In the genomic region with DNA sequence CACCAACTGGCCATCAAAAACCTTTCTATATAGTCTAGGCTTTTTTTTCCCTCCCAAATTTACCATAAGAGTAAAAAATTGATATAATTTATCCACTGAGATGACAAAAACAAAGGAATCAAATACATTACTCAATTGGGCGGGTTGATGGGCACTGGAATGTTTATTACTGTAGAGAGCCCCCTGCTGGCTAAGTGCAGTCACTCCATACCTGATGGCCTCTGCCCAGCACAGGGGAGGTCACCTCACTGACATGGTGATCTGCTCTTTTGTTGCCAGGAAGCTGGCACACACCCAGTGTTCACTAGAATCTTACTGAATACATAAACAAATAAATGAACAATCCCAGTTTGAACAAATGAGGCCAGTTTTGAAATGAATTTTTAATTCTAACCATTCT, we compare ENCODE assay signal across 9 mouse cellular contexts. TPM values are rescaled to one million over a fixed set of nuclear protein-coding genes. Genes with fewer than 3 reads are reported as not detected.
A peak's percentile ranks its signal among the peaks of the same experiment; 100 is the strongest.
DNase-seq lines count a peak whose midpoint lies in the region; ATAC-seq and TF ChIP-seq lines count a peak whose summit lies in the region.
"Had no signal": no experiment of that assay in that cellular context is flagged by ENCODE, and none has a peak within 500 bp of the region (broad histone marks: within the 10 kb centered on the region; RNA-seq: fewer than 3 reads in every experiment).

No protein-coding gene starts in this region.

- 0 out of 2 replicates have a peak, but pooled peaks have one; percentile 42 for ATAC-seq in heart, postnatal 0 days (ENCODE audit: insufficient read depth, low read depth)
- ATAC-seq in liver, embryonic 14.5 days (ENCODE audit: insufficient read depth), result no peak
- no peak for ATAC-seq in forebrain, embryonic 12.5 days (ENCODE audit: low FRiP score)

- 30% methylated on average over 1 of the region's 1 CpGs for WGBS in heart, embryonic 10.5 days
- WGBS in heart, postnatal 0 days, result 34% methylated on average over 1 of the region's 1 CpGs
- WGBS in liver, embryonic 14.5 days (ENCODE audit: insufficient replicate concordance), result 28% methylated on average over 1 of the region's 1 CpGs
- WGBS in forebrain, embryonic 12.5 days, result 17% methylated on average over 1 of the region's 1 CpGs

- no peak overlapping the region for H3K4me3 ChIP-seq in heart, embryonic 10.5 days
- no peak overlapping the region for H3K4me3 ChIP-seq in bone marrow macrophage, adult 2 months (ENCODE audit: insufficient read depth, low read length)
- H3K4me3 ChIP-seq in heart, postnatal 0 days (ENCODE audit: low read depth, low read length), result no peak overlapping the region
- H3K4me3 ChIP-seq in liver, embryonic 14.5 days (ENCODE audit: insufficient read depth in 1 of 2, low read depth in 2 of 2, low read length in 2 of 2), result no peak overlapping the region
- no peak overlapping the region for H3K4me3 ChIP-seq in forebrain, embryonic 12.5 days (replicated peaks)
- H3K4me3 ChIP-seq: embryonic facial prominence, embryonic 13.5 days had no signal

- H3K4me1 ChIP-seq in heart, embryonic 10.5 days, result peaks cover 6% of the 10 kb centered on the region
- no peaks in the 10 kb centered on the region for H3K4me1 ChIP-seq in bone marrow macrophage, adult 2 months (ENCODE audit: control insufficient read depth, insufficient read depth, low read length)
- no peaks in the 10 kb centered on the region for H3K4me1 ChIP-seq in heart, postnatal 0 days (ENCODE audit: control insufficient read depth, insufficient read depth)
- no peaks in the 10 kb centered on the region for H3K4me1 ChIP-seq in liver, embryonic 14.5 days (replicated peaks; ENCODE audit: control insufficient read depth in 2 of 2, insufficient read depth in 2 of 2, low read length in 1 of 2)
- H3K4me1 ChIP-seq in forebrain, embryonic 12.5 days, result no peaks in the 10 kb centered on the region; the same call in 1 of the 2 replicates

- no peak for TF ChIP-seq EP300 in heart, postnatal 0 days (IDR thresholded peaks at IDR 0.05; ENCODE audit: low read depth)
- TF ChIP-seq EP300 in liver, embryonic 14.5 days (IDR thresholded peaks at IDR 0.05; ENCODE audit: low read depth), result no peak

- H3K4me2 ChIP-seq in heart, postnatal 0 days (ENCODE audit: low read depth, low read length), result no peak overlapping the region
- no peak overlapping the region for H3K4me2 ChIP-seq in liver, embryonic 14.5 days (ENCODE audit: low read depth)
- no peak overlapping the region for H3K4me2 ChIP-seq in forebrain, embryonic 12.5 days
- H3K4me2 ChIP-seq: embryonic facial prominence, embryonic 13.5 days had no signal

- no peak overlapping the region for H3K27ac ChIP-seq in heart, embryonic 10.5 days
- no peak overlapping the region for H3K27ac ChIP-seq in bone marrow macrophage, adult 2 months (ENCODE audit: insufficient read depth, low read depth, low read length)
- no peak overlapping the region for H3K27ac ChIP-seq in heart, postnatal 0 days (ENCODE audit: low read depth)
- no peak overlapping the region for H3K27ac ChIP-seq in liver, embryonic 14.5 days
- H3K27ac ChIP-seq in forebrain, embryonic 12.5 days, result no peak overlapping the region
- H3K27ac ChIP-seq: embryonic facial prominence, embryonic 13.5 days had no signal

- no peak for TF ChIP-seq POLR2A in bone marrow macrophage, adult 2 months (IDR thresholded peaks at IDR 0.05; ENCODE audit: borderline replicate concordance, low read depth, low read length)

- no peak overlapping the region for H3K9ac ChIP-seq in heart, postnatal 0 days (replicated peaks; ENCODE audit: low read depth, low read length)
- H3K9ac ChIP-seq in liver, embryonic 14.5 days (replicated peaks), result no peak overlapping the region
- no peak overlapping the region for H3K9ac ChIP-seq in forebrain, embryonic 12.5 days
- H3K9ac ChIP-seq: embryonic facial prominence, embryonic 13.5 days had no signal

- DNase-seq in heart, adult 8-10 months (ENCODE audit: low spot score), result peak; percentile 40
- no peak for DNase-seq in heart, embryonic 10.5 days (ENCODE audit: low spot score)
- peak; percentile 40 to 58 for DNase-seq in CD8-positive naive resting alpha-beta T cell, adult 2 months (ENCODE audit: low read depth in 2 of 2, low spot score in 2 of 2)
- DNase-seq in heart, postnatal 0 days (ENCODE audit: low spot score), result peak; percentile 43
- peak in 2 of 3 experiments; percentile 10 to 17 for DNase-seq in liver, embryonic 14.5 days (ENCODE audit: low read depth in 3 of 3, low spot score in 3 of 3)
- DNase-seq in spleen, postnatal 4 days (ENCODE audit: low spot score in 2 of 2), result peak; percentile 42 to 74

- no peaks in the 10 kb centered on the region for H3K27me3 ChIP-seq in heart, embryonic 10.5 days (ENCODE audit: insufficient read depth, poor library complexity, severe bottlenecking)
- H3K27me3 ChIP-seq in heart, postnatal 0 days (ENCODE audit: control insufficient read depth, insufficient read depth, low read length), result no peaks in the 10 kb centered on the region
- H3K27me3 ChIP-seq in liver, embryonic 14.5 days (ENCODE audit: control insufficient read depth, insufficient read depth, low read length), result no peaks in the 10 kb centered on the region
- no peaks in the 10 kb centered on the region for H3K27me3 ChIP-seq in forebrain, embryonic 12.5 days
- H3K27me3 ChIP-seq: embryonic facial prominence, embryonic 13.5 days had no signal

- peak; percentile 75 for TF ChIP-seq CTCF in bone marrow macrophage, adult 2 months (IDR thresholded peaks at IDR 0.05; ENCODE audit: low read depth, low read length)
- TF ChIP-seq CTCF in heart, postnatal 0 days (IDR thresholded peaks at IDR 0.05; ENCODE audit: low read depth), result peak; percentile 57
- TF ChIP-seq CTCF in liver, embryonic 14.5 days (IDR thresholded peaks at IDR 0.05; ENCODE audit: low read depth), result peak; percentile 86

- 0 out of 2 replicates have a peak, but pooled peaks cover 2% of the 10 kb centered on the region for H3K36me3 ChIP-seq in heart, embryonic 10.5 days
- 0 out of 2 replicates have a peak, but pooled peaks cover 6% of the 10 kb centered on the region for H3K36me3 ChIP-seq in heart, postnatal 0 days (replicated peaks; ENCODE audit: control insufficient read depth, insufficient read depth, low read length)
- H3K36me3 ChIP-seq in liver, embryonic 14.5 days (replicated peaks; ENCODE audit: control insufficient read depth, insufficient read depth, low read depth), result no peaks in the 10 kb centered on the region
- no peaks in the 10 kb centered on the region for H3K36me3 ChIP-seq in forebrain, embryonic 12.5 days (replicated peaks)

- H3K9me3 ChIP-seq in heart, embryonic 10.5 days, result no peaks in the 10 kb centered on the region
- H3K9me3 ChIP-seq in heart, postnatal 0 days (replicated peaks; ENCODE audit: control insufficient read depth, low read length), result no peaks in the 10 kb centered on the region
- no peaks in the 10 kb centered on the region for H3K9me3 ChIP-seq in liver, embryonic 14.5 days (ENCODE audit: control insufficient read depth, low read length)
- no peaks in the 10 kb centered on the region for H3K9me3 ChIP-seq in forebrain, embryonic 12.5 days
- H3K9me3 ChIP-seq: embryonic facial prominence, embryonic 13.5 days had no signal

RNA-seq across cellular contexts. Expression of gene Gpr155, which starts 40.9 kb away (rescaled TPM):
- 10 to 100 TPM; 14.2 to 19.0 (median 14.4) TPM for total RNA-seq in heart, adult 8-10 months (2022)
- polyA plus RNA-seq in heart, embryonic 10.5 days (2016; fragmentation: Nextera tagmentation; extraction: Ambion mirVana), result 3.5 and 4.7 TPM in 2 replicates
- 30.8 TPM in 2 replicates for polyA plus RNA-seq in bone marrow macrophage, adult 2 months (2012; ENCODE audit: insufficient read depth, insufficient read length, missing spikeins)
- 11.3 and 19.0 TPM in 2 replicates for total RNA-seq in heart, postnatal 0 days (2014; rRNA removed; ENCODE audit: low replicate concordance)
- polyA plus RNA-seq in heart, postnatal 0 days (2015; fragmentation: Nextera tagmentation; extraction: Ambion mirVana), result 6.8 and 8.5 TPM in 2 replicates
- polyA plus RNA-seq in liver, embryonic 14.5 days (2012; rRNA removed), result 3.0 and 4.1 TPM in 2 replicates
- polyA plus RNA-seq in liver, embryonic 14.5 days (2014; fragmentation: Nextera tagmentation; extraction: Ambion mirVana), result 8.9 and 9.0 TPM in 2 replicates
- 7.3 and 8.0 TPM in 2 replicates for polyA plus RNA-seq in forebrain, embryonic 12.5 days (2016; fragmentation: Nextera tagmentation; extraction: Ambion mirVana)
